Mouse (Mus musculus) ovary, adult 18-20 months (tissue): ENCODE measurements around the gene Lrp5.

Experiments
- DNase-seq: peaks from one replicate; pipeline ENCODE4 v3.0.0; 2022; ENCODE audit warnings: low spot score, mixed read lengths

Gene Lrp5

GRCm38 (mm10) chr19:3656144-3656543, 30.2 kb downstream of the Lrp5 start:
- no peak for DNase-seq

DNA sequence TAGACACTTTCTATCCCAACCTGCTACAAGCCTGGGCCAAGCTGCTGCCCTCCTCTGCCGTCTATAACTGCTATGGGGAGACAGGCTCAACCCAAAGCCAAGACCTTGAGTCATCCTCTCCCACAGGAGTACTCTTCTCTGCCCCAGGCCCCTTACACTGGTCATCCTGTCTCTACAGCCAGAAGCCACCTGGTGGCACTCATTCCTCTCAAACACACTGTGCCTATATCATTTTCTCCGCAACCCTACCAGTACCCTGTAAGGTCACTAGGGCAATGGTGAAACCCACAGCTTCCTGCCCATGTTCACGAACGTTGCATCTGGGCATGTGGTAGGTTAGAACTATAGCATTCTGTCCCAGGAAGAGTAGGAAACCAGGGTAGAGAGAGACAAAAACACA, 31.4 kb downstream of the Lrp5 start:
- DNase-seq = no peak

GRCm38 (mm10) chr19:3654058-3654457, 32.3 kb downstream of the Lrp5 start:
- peak; percentile 77 for DNase-seq

DNA sequence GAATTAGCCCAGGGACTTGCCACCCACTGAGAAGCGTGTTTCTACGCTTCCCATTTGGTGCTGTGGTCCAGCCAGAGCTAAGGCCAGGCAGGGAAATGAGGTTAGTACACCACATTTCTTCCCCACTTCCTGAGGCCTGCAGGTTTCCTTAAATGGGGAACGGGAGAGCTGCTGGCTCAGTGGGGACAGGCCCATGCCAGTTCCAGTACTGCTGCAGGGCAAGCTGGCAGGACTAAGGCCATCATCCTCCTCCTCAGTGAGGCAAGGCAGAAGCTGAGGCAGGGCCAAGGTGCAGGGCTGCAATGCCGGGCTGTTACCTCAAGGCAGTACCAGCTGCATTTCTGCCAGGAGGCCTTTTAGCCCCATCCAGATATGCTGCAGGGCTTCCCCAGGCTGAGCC, 32.9 kb downstream of the Lrp5 start:
- DNase-seq = no peak

DNA sequence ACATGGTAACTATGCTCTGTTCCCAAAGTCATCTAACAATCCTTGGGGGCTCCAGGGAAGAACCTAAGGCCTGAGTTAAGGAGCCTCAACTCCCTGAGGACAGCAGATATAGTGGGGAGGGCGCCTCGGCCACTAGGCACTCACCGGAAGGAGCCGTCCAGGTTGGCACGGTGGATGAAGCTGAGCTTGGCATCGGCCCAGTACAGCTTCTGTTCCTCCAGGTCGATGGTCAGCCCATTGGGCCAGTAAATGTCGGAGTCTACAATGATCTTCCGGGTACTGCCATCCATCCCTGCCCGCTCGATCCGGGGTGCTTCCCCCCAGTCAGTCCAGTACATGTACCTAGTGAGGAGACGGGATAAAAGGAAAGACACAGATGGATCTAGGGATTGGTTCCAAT, 34.4 kb downstream of the Lrp5 start:
- DNase-seq = no peak

DNA sequence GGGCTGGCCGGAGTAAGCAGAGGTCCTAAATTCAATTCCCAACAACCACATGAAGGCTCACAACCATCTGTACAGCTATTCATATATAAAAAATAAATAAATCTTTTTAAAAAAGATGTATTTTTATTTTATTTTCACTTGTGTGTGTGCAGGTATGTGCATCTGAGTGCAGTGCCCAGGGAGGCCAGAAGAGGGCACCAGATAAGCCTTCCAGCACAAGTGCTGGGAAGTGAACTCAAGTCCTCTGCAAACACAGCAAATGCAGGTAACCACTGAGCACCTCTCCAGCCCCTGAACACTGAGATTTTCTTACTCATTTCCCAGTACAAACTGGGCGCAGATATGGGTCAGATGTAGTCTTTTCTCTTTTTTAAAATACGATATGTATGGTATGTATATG, 35.1 kb downstream of the Lrp5 start:
- DNase-seq = no peak

GRCm38 (mm10) chr19:3650448-3650847, 35.9 kb downstream of the Lrp5 start:
- DNase-seq = no peak

DNA sequence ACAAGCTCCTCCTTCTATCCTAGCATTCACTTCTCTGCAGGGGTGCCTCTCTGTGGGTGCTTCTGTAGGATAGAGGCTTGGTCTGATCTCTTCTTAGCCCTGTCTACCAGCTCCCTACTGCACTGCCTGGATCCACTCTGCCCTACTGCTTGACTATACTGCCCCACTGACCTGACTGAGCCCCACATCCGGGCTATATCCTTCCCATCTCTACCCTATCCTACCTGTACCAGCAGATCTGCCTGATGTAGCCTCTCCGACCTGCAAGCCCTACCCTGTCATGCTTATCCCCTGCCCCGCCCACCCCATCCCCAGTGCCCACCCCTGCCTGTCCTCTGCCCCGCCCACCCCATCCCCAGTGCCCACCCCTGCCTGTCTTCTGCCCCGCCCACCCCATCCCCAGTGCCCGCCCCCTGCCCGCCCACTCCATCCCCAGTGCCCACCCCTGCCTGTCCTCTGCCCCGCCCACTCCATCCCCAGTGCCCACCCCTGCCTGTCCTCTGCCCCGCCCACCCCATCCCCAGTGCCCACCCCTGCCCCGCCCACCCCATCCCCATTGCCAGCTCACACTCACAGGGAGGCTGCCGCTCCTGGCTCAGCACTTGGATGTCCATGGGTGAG, 37.4 kb downstream of the Lrp5 start:
- no peak for DNase-seq

DNA sequence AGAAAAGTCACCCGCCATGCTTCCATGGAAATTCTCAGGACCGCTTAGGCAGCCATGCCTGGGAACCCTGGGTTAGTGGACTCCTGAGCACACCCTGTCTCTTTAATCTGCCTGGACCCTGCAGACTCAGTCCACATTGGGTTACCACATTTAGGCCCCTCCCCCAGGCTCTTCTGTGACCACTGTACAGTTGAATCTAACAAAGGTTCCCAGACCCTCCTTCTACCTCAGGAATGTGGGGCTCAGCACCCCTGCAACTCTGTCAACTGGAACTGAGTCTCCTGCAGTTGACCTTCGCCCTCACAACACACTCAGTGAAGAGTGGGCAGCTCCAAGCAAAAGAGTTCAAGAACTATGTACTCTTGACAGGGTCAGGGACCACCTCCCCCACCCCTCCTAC, 38.4 kb downstream of the Lrp5 start:
- no peak for DNase-seq

DNA sequence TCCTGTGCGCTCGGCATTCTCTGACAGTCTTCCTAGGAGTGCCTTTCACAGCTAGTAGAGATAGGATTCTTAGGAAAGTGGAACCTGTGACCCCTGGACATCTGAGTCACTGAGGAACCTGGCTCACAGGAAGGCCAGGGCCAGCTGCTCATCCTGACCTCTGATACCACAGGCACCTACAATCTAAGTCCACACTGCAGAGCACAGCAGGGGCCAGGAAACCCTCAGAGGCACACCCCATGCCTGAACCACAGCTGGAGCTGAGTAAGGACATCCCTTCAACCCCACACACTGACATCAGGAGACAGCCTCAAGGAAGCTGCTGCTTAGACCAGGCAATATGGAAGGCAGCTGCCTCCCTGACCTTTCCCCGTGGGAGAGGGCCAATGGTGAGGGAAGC, 40.6 kb downstream of the Lrp5 start:
- DNase-seq = no peak

DNA sequence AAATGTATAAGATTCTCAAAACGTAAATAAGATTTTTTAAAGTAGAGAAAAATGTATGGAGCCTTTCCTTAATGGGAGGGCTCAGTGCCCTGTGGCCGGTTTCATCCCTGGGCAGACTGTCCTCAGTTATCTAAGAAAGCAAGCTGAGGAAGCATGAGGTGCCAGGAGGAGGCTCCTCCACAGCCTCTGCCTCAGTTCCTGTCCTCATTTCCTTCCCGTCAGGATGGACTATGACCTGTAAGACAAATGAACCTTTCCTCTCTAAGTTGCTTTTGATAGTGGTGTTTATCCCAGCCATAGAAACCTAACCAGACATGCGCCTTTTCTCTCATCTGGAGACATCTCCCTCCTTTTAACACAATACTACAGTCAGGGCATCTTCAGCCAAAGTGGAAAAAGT, 41.0 kb downstream of the Lrp5 start:
- no peak for DNase-seq

- no peak for DNase-seq
Measured at GRCm38 (mm10) chr19:3639561-3639960, 46.8 kb downstream of the Lrp5 start.

GRCm38 (mm10) chr19:3638698-3639097, 47.7 kb downstream of the Lrp5 start:
- DNase-seq = peak; percentile 84

DNA sequence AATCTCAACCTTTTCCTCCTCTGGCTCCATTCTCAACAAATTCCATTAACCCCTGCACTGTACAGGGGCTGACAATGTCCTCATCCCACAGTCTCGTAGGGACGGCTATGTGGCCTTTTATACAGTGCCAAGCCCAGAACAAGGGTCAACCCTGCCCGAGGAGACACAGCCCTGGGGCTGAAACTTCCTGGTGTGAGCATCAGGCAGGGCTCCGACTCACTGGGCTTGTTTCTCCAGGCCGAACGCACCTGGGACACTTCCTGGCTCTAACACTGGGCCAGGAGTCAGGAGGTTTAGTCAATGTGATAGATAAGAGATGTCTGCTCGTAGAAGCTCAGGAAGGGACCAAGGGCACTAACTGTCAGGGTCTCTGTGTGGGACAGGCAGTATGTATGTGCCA, 54.3 kb downstream of the Lrp5 start:
- no peak for DNase-seq

DNA sequence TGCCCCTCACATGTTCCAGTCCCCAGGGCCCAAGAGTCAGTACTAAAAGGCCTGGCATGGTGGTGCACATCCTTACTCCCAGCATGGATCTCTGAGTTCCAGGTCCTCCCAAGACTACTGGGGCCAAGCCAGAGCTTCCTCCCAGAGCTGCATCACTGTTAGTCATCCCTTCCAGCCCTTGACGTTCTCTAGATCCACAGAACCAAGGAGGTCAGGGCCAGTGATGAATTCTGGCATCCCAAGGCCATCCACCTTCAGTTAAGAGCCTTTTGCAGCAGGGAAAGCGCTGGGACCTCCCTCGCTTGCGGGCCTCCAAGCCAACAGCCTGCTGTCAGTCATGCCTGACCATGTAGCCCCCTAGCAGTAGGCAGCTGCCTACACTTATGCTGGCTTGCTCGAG, 54.9 kb downstream of the Lrp5 start:
- DNase-seq = no peak

GRCm38 (mm10) chr19:3630486-3630885, 55.9 kb downstream of the Lrp5 start:
- DNase-seq = no peak

DNA sequence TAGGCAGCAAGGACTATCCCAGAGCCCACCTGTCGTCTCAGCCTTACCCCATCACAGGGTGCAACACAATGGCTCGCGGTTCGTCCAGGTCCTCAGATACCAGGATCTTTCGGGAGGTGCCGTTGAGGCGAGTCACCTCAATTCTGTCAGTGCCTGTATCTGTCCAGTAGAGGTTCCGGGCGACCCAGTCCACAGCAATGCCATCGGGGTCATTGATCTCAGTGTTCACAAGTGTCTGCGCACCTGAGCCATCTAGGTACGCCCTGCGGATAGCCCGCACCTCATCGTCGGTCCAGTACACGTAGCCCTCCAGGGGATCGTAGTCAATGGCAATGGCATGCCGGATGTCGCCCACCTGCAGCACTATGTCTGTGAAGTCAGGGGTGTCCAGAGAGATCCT, 56.3 kb downstream of the Lrp5 start:
- DNase-seq = no peak

GRCm38 (mm10) chr19:3628223-3628622, 58.1 kb downstream of the Lrp5 start:
- DNase-seq = no peak

DNA sequence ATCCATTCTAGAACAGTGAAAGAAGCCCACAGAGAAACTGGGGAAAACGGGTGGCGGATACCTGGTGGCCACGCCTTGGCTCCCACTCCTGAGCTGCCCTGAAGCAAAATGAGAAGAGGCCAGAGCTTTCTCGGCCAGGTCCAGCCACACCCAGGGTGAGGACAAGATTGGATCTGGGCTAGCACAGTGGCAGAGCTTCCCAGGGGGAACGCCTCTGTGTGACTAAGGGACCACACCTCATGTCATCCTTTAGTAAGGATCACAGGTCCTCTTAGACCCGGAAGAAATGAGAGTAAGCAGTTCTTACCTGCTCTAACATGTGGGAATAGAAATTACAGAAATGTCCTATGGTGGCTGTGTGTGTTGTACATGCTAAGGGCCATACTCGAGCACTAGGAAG, 61.3 kb downstream of the Lrp5 start:
- DNase-seq = no peak

- DNase-seq = no peak
Measured at GRCm38 (mm10) chr19:3623824-3624223, 62.5 kb downstream of the Lrp5 start.

GRCm38 (mm10) chr19:3623294-3623693, 63.1 kb downstream of the Lrp5 start:
- no peak for DNase-seq

DNA sequence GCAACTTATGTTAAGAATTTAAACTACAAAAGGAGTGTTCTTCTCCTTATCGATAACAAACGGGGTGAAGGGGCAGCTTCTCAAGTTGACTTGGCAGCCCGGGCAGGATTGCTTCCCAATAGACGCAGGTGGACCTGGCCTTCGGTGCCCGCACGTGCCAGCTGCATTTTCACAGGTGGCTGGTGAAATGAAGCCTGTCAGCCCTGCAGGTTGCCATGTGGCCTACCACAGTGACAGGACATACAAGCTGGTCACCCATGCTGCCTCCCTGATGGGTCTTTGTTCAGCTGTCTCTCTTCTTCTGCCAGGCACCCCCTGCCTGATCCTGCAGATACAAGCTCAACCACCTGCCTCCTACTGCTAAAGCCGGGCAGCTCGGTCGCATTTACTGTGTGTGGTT, 65.5 kb downstream of the Lrp5 start:
- DNase-seq = no peak

GRCm38 (mm10) chr19:3619359-3619758, 67.0 kb downstream of the Lrp5 start:
- DNase-seq = no peak

- no peak for DNase-seq
Measured at GRCm38 (mm10) chr19:3613991-3614390, 72.4 kb downstream of the Lrp5 start.
